Mouse (Mus musculus) CH12.LX (cell line): ENCODE measurements around the gene Lipe. TPM values are rescaled to one million over a fixed set of nuclear protein-coding genes. Genes with fewer than 3 reads are reported as not detected.

Experiments used
- DNase-seq: peaks from one replicate; pipeline ENCODE4 v3.0.0-alpha.2; 2013; ENCODE audit errors: extremely low read depth
- H3K27ac ChIP-seq: 2 replicates; pipeline ENCODE4 v1.5.1; 2012; ENCODE audit warnings: low read depth, mild to moderate bottlenecking, control low read depth, moderate library complexity; ENCODE audit not compliant: insufficient read depth
- H3K27me3 ChIP-seq: replicated peaks from 2 replicates; pipeline ENCODE3; 2012; ENCODE audit warnings: inconsistent platforms
- H3K36me3 ChIP-seq, 2 experiments: replicated peaks in 1 of 2; 2 replicates each; pipeline versions ENCODE3 to v1.6.1; 2012; ENCODE audit warnings: inconsistent platforms in 1 of 2, low read length in 1 of 2, mild to moderate bottlenecking in 1 of 2, mixed read lengths in 1 of 2, moderate library complexity in 1 of 2; ENCODE audit not compliant: control insufficient read depth in 1 of 2, insufficient read depth in 1 of 2
- H3K4me1 ChIP-seq, 2 experiments: 2 replicates each; pipeline ENCODE4 v1.6.1; 2012; ENCODE audit warnings: inconsistent platforms in 1 of 2, moderate library complexity in 1 of 2; ENCODE audit not compliant: insufficient read depth in 2 of 2, control insufficient read depth in 1 of 2
- H3K4me2 ChIP-seq: 2 replicates; pipeline ENCODE4 v1.6.1; 2012; ENCODE audit warnings: low read depth, mild to moderate bottlenecking, control low read depth; ENCODE audit not compliant: poor library complexity, insufficient read depth, severe bottlenecking
- H3K4me3 ChIP-seq, 3 experiments: fragments of 150-350 bp in 1 of 3; sonication (generic) in 1 of 3; replicated peaks in 1 of 3; 2 replicates each; pipeline versions ENCODE3 to v1.5.1; 2011 to 2012; ENCODE audit warnings: low read depth in 2 of 3, low read length in 2 of 3, mild to moderate bottlenecking in 2 of 3, moderate library complexity in 2 of 3, control low read depth in 1 of 3, improper control_type of control experiment in 1 of 3, inconsistent platforms in 1 of 3, mixed read lengths in 1 of 3; ENCODE audit not compliant: poor library complexity in 1 of 3
- H3K79me2 ChIP-seq: replicated peaks from 2 replicates; pipeline ENCODE4 v1.6.1; 2012; ENCODE audit warnings: mild to moderate bottlenecking, moderate library complexity; ENCODE audit not compliant: control insufficient read depth, poor library complexity, insufficient read depth, severe bottlenecking; ENCODE audit errors: extremely low read depth
- H3K9ac ChIP-seq: 2 replicates; pipeline ENCODE4 v1.6.1; 2012; ENCODE audit warnings: low read depth, mild to moderate bottlenecking, control low read depth, moderate library complexity; ENCODE audit not compliant: insufficient read depth
- H3K9me3 ChIP-seq: replicated peaks from 2 replicates; pipeline ENCODE3; 2012; ENCODE audit warnings: low read length, inconsistent platforms, mixed read lengths
- BHLHE40 ChIP-seq: IDR thresholded peaks from 2 replicates; pipeline ENCODE4 v1.6.1; 2011; ENCODE audit warnings: mild to moderate bottlenecking, low read depth, low read length, improper control_type of control experiment
- CHD2 ChIP-seq: IDR thresholded peaks from 2 replicates; pipeline ENCODE4 v1.6.1; 2011; ENCODE audit warnings: low read length, improper control_type of control experiment
- CTCF ChIP-seq, 2 experiments: IDR thresholded peaks in 1 of 2; conservative IDR thresholded peaks in 1 of 2; 2 replicates each; pipeline ENCODE4 v1.5.1; 2011 to 2012; ENCODE audit warnings: low read depth in 2 of 2, low read length in 2 of 2, improper control_type of control experiment in 1 of 2, inconsistent platforms in 1 of 2, mild to moderate bottlenecking in 1 of 2, moderate library complexity in 1 of 2
- EP300 ChIP-seq: IDR thresholded peaks from 2 replicates; pipeline ENCODE4 v1.6.1; 2011; ENCODE audit warnings: low read length, improper control_type of control experiment
- ETS1 ChIP-seq: conservative IDR thresholded peaks from 2 replicates; pipeline ENCODE4 v1.6.1; 2012; ENCODE audit warnings: low read depth, mild to moderate bottlenecking, inconsistent platforms, low read length, improper control_type of control experiment, moderate library complexity
- IRF4 ChIP-seq: IDR thresholded peaks from 2 replicates; pipeline ENCODE4 v1.6.1; 2014; ENCODE audit warnings: low read depth, mild to moderate bottlenecking, inconsistent platforms, low read length, improper control_type of control experiment
- JUN ChIP-seq: IDR thresholded peaks from 2 replicates; pipeline ENCODE4 v1.6.1; 2011; ENCODE audit warnings: low read depth, mild to moderate bottlenecking, low read length, improper control_type of control experiment, moderate library complexity; ENCODE audit not compliant: insufficient read depth
- JUND ChIP-seq: conservative IDR thresholded peaks from 2 replicates; pipeline ENCODE4 v1.6.1; 2011; ENCODE audit warnings: low read depth, low read length, improper control_type of control experiment
- KAT2A ChIP-seq: IDR thresholded peaks from 2 replicates; pipeline ENCODE4 v1.6.1; 2012; ENCODE audit warnings: low read length, improper control_type of control experiment, inconsistent platforms; ENCODE audit not compliant: insufficient replicate concordance
- MAX ChIP-seq: IDR thresholded peaks from 2 replicates; pipeline ENCODE4 v1.6.1; 2011; ENCODE audit warnings: low read length, improper control_type of control experiment
- MXI1 ChIP-seq: IDR thresholded peaks from 2 replicates; pipeline ENCODE4 v1.6.1; 2011; ENCODE audit warnings: mild to moderate bottlenecking, low read depth, low read length, improper control_type of control experiment
- MYC ChIP-seq: IDR thresholded peaks from 2 replicates; pipeline ENCODE4 v1.6.1; 2011; ENCODE audit warnings: low read depth, mild to moderate bottlenecking, improper control_type of control experiment, low read length
- NELFE ChIP-seq: IDR thresholded peaks from 2 replicates; pipeline ENCODE4 v1.6.1; 2011; ENCODE audit warnings: low read depth, low read length, improper control_type of control experiment
- NRF1 ChIP-seq: IDR thresholded peaks from 2 replicates; pipeline ENCODE4 v1.6.1; 2014; ENCODE audit warnings: low read depth, mild to moderate bottlenecking, inconsistent platforms, low read length, improper control_type of control experiment, moderate library complexity
- PAX5 ChIP-seq: IDR thresholded peaks from 2 replicates; pipeline ENCODE4 v1.6.1; 2012; ENCODE audit warnings: low read length, inconsistent platforms, mixed read lengths
- RAD21 ChIP-seq: IDR thresholded peaks from 2 replicates; pipeline ENCODE4 v1.6.1; 2011; ENCODE audit warnings: low read depth, mild to moderate bottlenecking, low read length, improper control_type of control experiment, moderate library complexity
- SIN3A ChIP-seq: IDR thresholded peaks from 2 replicates; pipeline ENCODE4 v1.6.1; 2012; ENCODE audit warnings: low read length, improper control_type of control experiment, inconsistent platforms
- SMC3 ChIP-seq: IDR thresholded peaks from 2 replicates; pipeline ENCODE4 v1.6.1; 2011; ENCODE audit warnings: low read depth, low read length, improper control_type of control experiment
- TBP ChIP-seq: conservative IDR thresholded peaks from 2 replicates; pipeline ENCODE4 v1.6.1; 2011; ENCODE audit warnings: low read depth, low read length, improper control_type of control experiment
- TCF12 ChIP-seq: IDR thresholded peaks from 2 replicates; pipeline ENCODE4 v1.6.1; 2014; ENCODE audit warnings: low read depth, mild to moderate bottlenecking, inconsistent platforms, low read length, improper control_type of control experiment
- UBTF ChIP-seq: IDR thresholded peaks from 2 replicates; pipeline ENCODE4 v1.6.1; 2012; ENCODE audit warnings: low read depth, mild to moderate bottlenecking, inconsistent platforms, low read length, improper control_type of control experiment, moderate library complexity
- USF1 ChIP-seq: IDR thresholded peaks from 2 replicates; pipeline ENCODE4 v1.6.1; 2014; ENCODE audit warnings: low read depth, mild to moderate bottlenecking, inconsistent platforms, low read length, improper control_type of control experiment
- USF2 ChIP-seq: conservative IDR thresholded peaks from 2 replicates; pipeline ENCODE4 v1.6.1; 2011; ENCODE audit warnings: low read depth, low read length, improper control_type of control experiment
- ZC3H11A ChIP-seq: IDR thresholded peaks from 2 replicates; pipeline ENCODE4 v1.6.1; 2012; ENCODE audit warnings: low read depth, mild to moderate bottlenecking, inconsistent platforms, low read length, improper control_type of control experiment
- ZKSCAN1 ChIP-seq: IDR thresholded peaks from 2 replicates; pipeline ENCODE4 v1.6.1; 2012; ENCODE audit warnings: low read depth, inconsistent platforms, low read length, improper control_type of control experiment, borderline replicate concordance
- ZMIZ1 ChIP-seq: IDR thresholded peaks from 2 replicates; pipeline ENCODE4 v1.6.1; 2012; ENCODE audit warnings: low read depth, mild to moderate bottlenecking, inconsistent platforms, low read length, improper control_type of control experiment
- dilution Hi-C: fragments of 300-500 bp; cut with MboI; formaldehyde crosslinking; loops from 2 replicates; pipeline ENCODE4 v1.14.3; 2020; ENCODE audit warnings: low sequenced_read_pairs; ENCODE audit not compliant: extremely low pct_unique_long_range_greater_than_20kb, extremely low pct_ligation_motif_present
- in situ Hi-C: fragments of 300-500 bp; cut with MboI; formaldehyde crosslinking; loops from 3 replicates; pipeline ENCODE4 v1.14.3; 2019; ENCODE audit warnings: low sequenced_read_pairs, low pct_ligation_motif_present, low pct_unique_long_range_greater_than_20kb, mixed read lengths
- polyA plus RNA-seq: library from polyadenylated mRNA; unstranded; fragments of >175 nt; gene quantifications from 2 replicates; pipeline ENCODE4 v1.2.1, GENCODE M21; 2012; ENCODE audit warnings: low read depth; ENCODE audit not compliant: insufficient read length
- total RNA-seq, 2 experiments: library from RNA; depleted of rRNA; stranded (reverse); fragments of 300-350 nt in 1 of 2; fragments of >200 nt in 1 of 2; gene quantifications; 2 replicates each; pipeline ENCODE4 v1.2.3; 2012 to 2014

Gene Lipe
- total and polyA plus RNA-seq, 3 experiments = 2.8 to 5.9 (median 3.4) TPM

- no peaks in the 10 kb centered on the region for H3K79me2 ChIP-seq
- DNase-seq = peak; percentile 86
- H3K4me3 ChIP-seq = no peak overlapping the region
- no peaks in the 10 kb centered on the region for H3K9me3 ChIP-seq
- H3K27ac ChIP-seq = no peak overlapping the region
- H3K4me1 ChIP-seq = peaks cover 5 to 21% of the 10 kb centered on the region in 2 experiments; a peak in 2 of 4 replicates
- no peaks in the 10 kb centered on the region for H3K36me3 ChIP-seq
- H3K9ac ChIP-seq = no peak overlapping the region
- dilution Hi-C loops = no loop called here
- in situ Hi-C loops = no loop called here
- TF ChIP-seq IRF4 = no peak; the same call in 1 of the 2 replicates
- no peak for TF ChIP-seq MAX
- no peak for TF ChIP-seq BHLHE40
- TF ChIP-seq ZMIZ1 = no peak
- no peak for TF ChIP-seq CHD2
- TF ChIP-seq RAD21 = peak; percentile 94
- peak; percentile 99 for TF ChIP-seq SMC3
- TF ChIP-seq PAX5 = no peak
- no peak for TF ChIP-seq JUN
- no peak for TF ChIP-seq EP300
- TF ChIP-seq JUND = peak; percentile 58; the same call in 1 of the 2 replicates
- TF ChIP-seq TCF12 = no peak
- no peak for TF ChIP-seq USF2
- no peak for TF ChIP-seq NRF1
- no peak for TF ChIP-seq ETS1
- TF ChIP-seq ZC3H11A = peak; percentile 95
- TF ChIP-seq MXI1 = no peak
- TF ChIP-seq NELFE = no peak; the same call in 1 of the 2 replicates
- TF ChIP-seq TBP = no peak
- TF ChIP-seq MYC = 0 out of 2 replicates have a peak, but pooled peaks have one; percentile 56
- TF ChIP-seq ZKSCAN1 = no peak
- peak; percentile 48 to 94 for TF ChIP-seq CTCF (conservative IDR thresholded peaks at IDR 0.05 in 1 of 2, IDR thresholded peaks at IDR 0.05 in 1 of 2; ENCODE audit: low read depth in 2 of 2, low read length in 2 of 2)
- 0 out of 2 replicates have a peak, but pooled peaks have one; percentile 25 for TF ChIP-seq SIN3A
- TF ChIP-seq USF1 = no peak
- no peak for TF ChIP-seq UBTF
- TF ChIP-seq KAT2A = no peak
- TF ChIP-seq, all 38 proteins: peak for 7
- no peaks in the 10 kb centered on the region for H3K27me3 ChIP-seq
- no peak overlapping the region for H3K4me2 ChIP-seq
Measured at GRCm38 (mm10) chr7:25424429-25424828, 25.9 kb upstream of the Lipe start.
